ENCODE assay signal across 7 mouse cellular contexts in the genomic region with DNA sequence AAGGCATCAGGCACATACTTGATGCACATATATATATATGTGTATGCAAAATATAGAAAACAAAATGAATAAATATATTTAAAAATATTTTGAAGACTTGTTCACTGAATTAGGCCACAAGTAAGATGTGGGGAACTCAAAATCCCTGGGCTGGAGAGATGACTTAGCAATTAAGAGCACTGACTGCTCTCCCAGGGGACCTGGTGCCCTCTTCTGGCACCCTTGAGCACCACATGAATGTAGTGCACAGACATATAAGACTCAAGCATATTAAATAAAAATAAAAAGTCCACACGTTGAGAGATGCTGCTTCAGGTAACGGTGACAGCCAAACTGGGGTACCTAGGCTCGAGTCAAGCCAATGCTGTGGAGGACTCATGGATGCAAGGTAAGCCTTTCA. TPM values are rescaled to one million over a fixed set of nuclear protein-coding genes. Genes with fewer than 3 reads are reported as not detected.
DNase-seq lines count a peak whose midpoint lies in the region; ATAC-seq and TF ChIP-seq lines count a peak whose summit lies in the region.

No protein-coding gene starts in this region.

- no peak for TF ChIP-seq EP300 in liver, postnatal 0 days (IDR thresholded peaks at IDR 0.05; ENCODE audit: low read depth)

- H3K4me3 ChIP-seq in layer of hippocampus, adult 2 months: no peak overlapping the region
- no peak overlapping the region for H3K4me3 ChIP-seq in ES-E14 (ENCODE audit: insufficient read depth in 1 of 2, low read depth in 1 of 2, low read length in 2 of 2, poor library complexity in 1 of 2, severe bottlenecking in 1 of 2)
- no peak overlapping the region for H3K4me3 ChIP-seq in liver, postnatal 0 days (ENCODE audit: low read depth, low read length)

- in situ Hi-C loops in ES-E14 (cut with MboI; ENCODE audit: low sequenced_read_pairs in 2 of 2, unreplicated experiment in 2 of 2): no loop called here

- H3K36me3 ChIP-seq in ES-E14 (ENCODE audit: control insufficient read depth, insufficient read depth, low read length, poor library complexity, severe bottlenecking): peaks cover 1% of the 10 kb centered on the region; the same call in 1 of the 2 replicates
- H3K36me3 ChIP-seq in liver, postnatal 0 days (replicated peaks; ENCODE audit: insufficient read depth, low read length): no peaks in the 10 kb centered on the region; the same call in 1 of the 2 replicates

- H3K9me3 ChIP-seq in ES-E14 (ENCODE audit: control insufficient read depth, insufficient read depth, low read depth, low read length): no peaks in the 10 kb centered on the region
- H3K9me3 ChIP-seq in liver, postnatal 0 days (ENCODE audit: low read length): no peaks in the 10 kb centered on the region

- H3K4me2 ChIP-seq in liver, postnatal 0 days (ENCODE audit: low read depth, low read length): no peak overlapping the region

- H3K27ac ChIP-seq in layer of hippocampus, adult 2 months: no peak overlapping the region
- H3K27ac ChIP-seq in ES-E14 (ENCODE audit: insufficient read depth, low read depth, low read length, poor library complexity, severe bottlenecking): no peak overlapping the region
- H3K27ac ChIP-seq in liver, postnatal 0 days (ENCODE audit: low read depth): no peak overlapping the region

- peak; percentile 27 to 34 for DNase-seq in layer of hippocampus, adult 2 months (ENCODE audit: low spot score in 2 of 2)
- DNase-seq in layer of hippocampus, postnatal 36 days: no peak
- no peak for DNase-seq in ES-E14 (ENCODE audit: low read depth, low spot score)
- peak; percentile 73 for DNase-seq in brain, adult 2 months (ENCODE audit: low read depth, low spot score)
- DNase-seq in liver, postnatal 0 days: peak; percentile 44
- DNase-seq in thymus, postnatal 0 days (ENCODE audit: low spot score): peak; percentile 75
- no peak for DNase-seq in ovary, adult 18-20 months (ENCODE audit: low spot score)

- H3K27me3 ChIP-seq in liver, postnatal 0 days (ENCODE audit: insufficient read depth, low read length): no peaks in the 10 kb centered on the region

- TF ChIP-seq CTCF in layer of hippocampus, adult 2 months (conservative IDR thresholded peaks at IDR 0.05): peak; percentile 78
- peak; percentile 73 for TF ChIP-seq CTCF in liver, postnatal 0 days (IDR thresholded peaks at IDR 0.05; ENCODE audit: low read depth)

- 32% methylated on average over 3 of the region's 3 CpGs for WGBS in liver, postnatal 0 days (ENCODE audit: insufficient replicate concordance)

- H3K4me1 ChIP-seq in ES-E14 (ENCODE audit: control insufficient read depth in 2 of 2, insufficient read depth in 2 of 2, low read length in 2 of 2, poor library complexity in 1 of 2): peaks cover 0 to 6% of the 10 kb centered on the region in 2 experiments; a peak in 2 of 4 replicates
- peaks cover 12% of the 10 kb centered on the region for H3K4me1 ChIP-seq in liver, postnatal 0 days (ENCODE audit: insufficient read depth)

- ATAC-seq in liver, postnatal 0 days: no peak

- H3K9ac ChIP-seq in ES-E14 (ENCODE audit: insufficient read depth, low read depth, low read length, poor library complexity, severe bottlenecking): no peak overlapping the region
- H3K9ac ChIP-seq in liver, postnatal 0 days (replicated peaks): no peak overlapping the region

TF ChIP-seq in ES-E14, 5 proteins besides CTCF, POLR2A, EP300 and RAD21:
- TF ChIP-seq MAFK (IDR thresholded peaks at IDR 0.05; ENCODE audit: insufficient read depth, low read depth, low read length) (peak; percentile 81), ZNF384 (IDR thresholded peaks at IDR 0.05; ENCODE audit: low read depth, low read length) (no peak), CHD2 (IDR thresholded peaks at IDR 0.05; ENCODE audit: low read depth, low read length) (no peak)

RNA-seq across cellular contexts. Expression of gene Adsl, which starts 2.4 kb away (rescaled TPM):
- total RNA-seq in layer of hippocampus, adult 2 months (2021): 10 to 100 TPM; 24.2 to 28.0 TPM
- 10 to 100 TPM; 24.9 to 31.5 TPM for total RNA-seq in layer of hippocampus, postnatal 36 days (2021)
- 124 and 166 TPM in 2 replicates for total RNA-seq in ES-E14 (2012; rRNA removed)
- polyA plus RNA-seq in liver, postnatal 0 days (2015; fragmentation: Nextera tagmentation; extraction: Ambion mirVana): 28.9 and 37.0 TPM in 2 replicates
- 132 and 145 TPM in 2 replicates for polyA plus RNA-seq in thymus, postnatal 0 days (2015; fragmentation: Nextera tagmentation; extraction: Ambion mirVana)

RNA-seq across cellular contexts. Expression of gene Sgsm3, which starts 31.7 kb away (rescaled TPM):
- 10 to 100 TPM; 83.0 to 89.2 TPM for total RNA-seq in layer of hippocampus, adult 2 months (2021)
- total RNA-seq in layer of hippocampus, postnatal 36 days (2021): 10 to 100 TPM; 72.0 to 84.3 TPM
- 51.6 and 71.9 TPM in 2 replicates for total RNA-seq in ES-E14 (2012; rRNA removed)
- 5.4 and 7.5 TPM in 2 replicates for polyA plus RNA-seq in liver, postnatal 0 days (2015; fragmentation: Nextera tagmentation; extraction: Ambion mirVana)
- polyA plus RNA-seq in thymus, postnatal 0 days (2015; fragmentation: Nextera tagmentation; extraction: Ambion mirVana): 9.5 and 11.0 TPM in 2 replicates

Comparison
In these comparisons a context has a peak if more than half of its experiments do, and no peak if none do; other contexts are left out.
1. DNase-seq: peak in layer of hippocampus, adult 2 months (2 of 2), brain, adult 2 months (single experiment), liver, postnatal 0 days (single experiment) and thymus, postnatal 0 days (single experiment); none in layer of hippocampus, postnatal 36 days (0 of 2), ES-E14 (single experiment) and ovary, adult 18-20 months (single experiment).